Mouse (Mus musculus) cerebellum, adult 2 months (tissue): ENCODE data around the gene Cdc20b.

Experiments
- CTCF ChIP-seq: fragments of 200-500 bp; IDR thresholded peaks from 2 replicates; pipeline ENCODE4 v1.5.1; 2011; ENCODE audit warnings: low read depth, mild to moderate bottlenecking, control low read depth, low read length, moderate library complexity, borderline replicate concordance; ENCODE audit not compliant: insufficient read depth
- POLR2A ChIP-seq: fragments of 200-500 bp; IDR thresholded peaks from 2 replicates; pipeline ENCODE4 v1.6.1; 2011; ENCODE audit warnings: low read length, control low read depth, borderline replicate concordance; ENCODE audit not compliant: insufficient read depth

- TF ChIP-seq CTCF (no peak), POLR2A (no peak)
These were observed 20.9 kb downstream of the Cdc20b start for GRCm38 (mm10) chr13:113055826-113056225.
